Mouse (Mus musculus) spleen, adult 2 months (tissue): ENCODE data around the gene Sema4b. TPM values are rescaled to one million over a fixed set of nuclear protein-coding genes. Genes with fewer than 3 reads are reported as not detected.
A peak's percentile ranks its signal among the peaks of the same experiment; 100 is the strongest.

ENCODE experiments used
- DNase-seq, 2 experiments: peaks; one replicate each; pipeline versions ENCODE4 v3.0.0 to v3.0.0-alpha.2; 2012 to 2021; ENCODE audit warnings: low spot score in 2 of 2, low read depth in 1 of 2
- H3K27ac ChIP-seq: fragments of 200-500 bp; 2 replicates; pipeline ENCODE4 v1.5.1; 2012; ENCODE audit warnings: low read length, inconsistent platforms; ENCODE audit not compliant: insufficient read depth
- H3K27me3 ChIP-seq: fragments of 200-500 bp; 2 replicates; pipeline ENCODE4 v1.6.1; 2012; ENCODE audit warnings: mild to moderate bottlenecking, moderate library complexity, low read length, inconsistent platforms; ENCODE audit not compliant: control insufficient read depth, insufficient read depth
- H3K36me3 ChIP-seq: fragments of 200-500 bp; 2 replicates; pipeline ENCODE4 v1.6.1; 2012; ENCODE audit warnings: mild to moderate bottlenecking, low read length, inconsistent platforms; ENCODE audit not compliant: control insufficient read depth, insufficient read depth
- H3K4me1 ChIP-seq: fragments of 200-500 bp; 2 replicates; pipeline ENCODE4 v1.6.1; 2011; ENCODE audit warnings: inconsistent platforms; ENCODE audit not compliant: control insufficient read depth, insufficient read depth, insufficient read length
- H3K4me3 ChIP-seq: fragments of 200-500 bp; 2 replicates; pipeline ENCODE4 v1.5.1; 2011; ENCODE audit warnings: mild to moderate bottlenecking, inconsistent platforms; ENCODE audit not compliant: insufficient read depth, insufficient read length; ENCODE audit errors: extremely low read depth
- CTCF ChIP-seq: fragments of 200-500 bp; IDR thresholded peaks from 2 replicates; pipeline ENCODE4 v1.5.1; 2011; ENCODE audit warnings: mild to moderate bottlenecking, inconsistent platforms; ENCODE audit not compliant: insufficient read depth, insufficient read length, insufficient replicate concordance; ENCODE audit errors: extremely low read depth
- POLR2A ChIP-seq: fragments of 200-500 bp; IDR thresholded peaks from 2 replicates; pipeline ENCODE4 v1.6.1; 2011; ENCODE audit warnings: low read depth, low read length, inconsistent platforms
- WGBS: fragments of 180-500 bp; shearing (Covaris S2); methylation state at CpG from one replicate; pipeline ENCODE4 v1.1.7; 2018; 5-methylcytosine and 5-hydroxymethylcytosine counted together
- polyA plus RNA-seq: library from polyadenylated mRNA; depleted of rRNA; stranded (reverse); fragments of >200 nt; gene quantifications from 2 replicates; pipeline ENCODE4 v1.2.3, GENCODE M21; 2012

The Sema4b gene
- polyA plus RNA-seq, 1 experiment = 69.5 TPM

- Histone ChIP-seq H3K4me3 (peak overlapping the region; percentile 79), H3K4me1 (peaks cover 11% of the 10 kb centered on the region), H3K36me3 (peaks cover 9% of the 10 kb centered on the region), H3K27ac (peak overlapping the region; percentile 59), H3K27me3 (no peaks in the 10 kb centered on the region)
- TF ChIP-seq POLR2A (no peak), CTCF (no peak)
- DNase-seq = no peak
- WGBS = under 1% methylated on average over 28 of the region's 29 CpGs
These were observed 45.4 kb downstream of the Sema4b start for GRCm38 (mm10) chr7:80231971-80232488.

GRCm38 (mm10) chr7:80232489-80233029 lies 45.9 kb downstream of the Sema4b start, which contains the start of the genes Cib1 and Gdpgp1:
Cib1 (minus strand) TSS chr7:80232813.
Gdpgp1 (plus strand) TSS chr7:80232865.
- Histone ChIP-seq H3K4me1 (peaks cover 11% of the 10 kb centered on the region), H3K27ac (peak within 1 kb of the TSS; percentile 80), H3K4me3 (peak within 1 kb of the TSS; percentile 79), H3K27me3 (no peaks in the 10 kb centered on the region), H3K36me3 (peaks cover 5% of the 10 kb centered on the region)
- peak; percentile 94 to 98 for DNase-seq
- TF ChIP-seq POLR2A (peak; percentile 74), CTCF (no peak)
- WGBS = 2% methylated on average over 55 of the region's 56 CpGs

GRCm38 (mm10) chr7:80233799-80234198 lies 47.2 kb downstream of the Sema4b start:
- Histone ChIP-seq H3K27me3 (no peaks in the 10 kb centered on the region), H3K4me3 (no peak overlapping the region), H3K36me3 (peaks cover 10% of the 10 kb centered on the region), H3K27ac (no peak overlapping the region), H3K4me1 (peaks cover 11% of the 10 kb centered on the region)
- WGBS = 63% methylated on average over 9 of the region's 9 CpGs
- no peak for DNase-seq
- TF ChIP-seq POLR2A (no peak), CTCF (no peak)

GRCm38 (mm10) chr7:80238542-80238941 lies 51.9 kb downstream of the Sema4b start:
- Histone ChIP-seq H3K27me3 (no peaks in the 10 kb centered on the region), H3K4me3 (no peak overlapping the region), H3K36me3 (peaks cover 19% of the 10 kb centered on the region), H3K4me1 (no peaks in the 10 kb centered on the region), H3K27ac (no peak overlapping the region)
- 93% methylated on average over 10 of the region's 10 CpGs for WGBS
- TF ChIP-seq POLR2A (no peak), CTCF (no peak)
- no peak for DNase-seq

GRCm38 (mm10) chr7:80241661-80242060 lies 55.0 kb downstream of the Sema4b start:
- Histone ChIP-seq H3K27ac (no peak overlapping the region), H3K4me3 (no peak overlapping the region), H3K4me1 (no peaks in the 10 kb centered on the region), H3K36me3 (peaks cover 19% of the 10 kb centered on the region), H3K27me3 (no peaks in the 10 kb centered on the region)
- WGBS = 88% methylated on average over 4 of the region's 4 CpGs
- TF ChIP-seq CTCF = no peak
- no peak for TF ChIP-seq POLR2A
- DNase-seq = no peak

- no peaks in the 10 kb centered on the region for H3K4me1 ChIP-seq
- no peaks in the 10 kb centered on the region for H3K27me3 ChIP-seq
- H3K36me3 ChIP-seq = peaks cover 2% of the 10 kb centered on the region; the same call in 1 of the 2 replicates
- H3K4me3 ChIP-seq = no peak overlapping the region
- no peak for TF ChIP-seq CTCF
- no peak for TF ChIP-seq POLR2A
- no peak overlapping the region for H3K27ac ChIP-seq
- 100% methylated on average over 4 of the region's 4 CpGs for WGBS
- no peak for DNase-seq
These were observed 58.2 kb downstream of the Sema4b start for GRCm38 (mm10) chr7:80244851-80245250.

GRCm38 (mm10) chr7:80246148-80246721 lies 59.6 kb downstream of the Sema4b start, which contains the start of gene Ttll13:
Ttll13 (plus strand) TSS chr7:80246376.
- TF ChIP-seq POLR2A = no peak
- TF ChIP-seq CTCF = 0 out of 2 replicates have a peak, but pooled peaks have one; percentile 15
- Histone ChIP-seq H3K27ac (peak within 1 kb of the TSS; percentile 49), H3K4me1 (no peaks in the 10 kb centered on the region), H3K36me3 (no peaks in the 10 kb centered on the region), H3K4me3 (peak within 1 kb of the TSS; percentile 63), H3K27me3 (no peaks in the 10 kb centered on the region)
- WGBS = under 1% methylated on average over 48 of the region's 48 CpGs
- DNase-seq = peak; percentile 92 to 97
